Mouse (Mus musculus): Measurements from ENCODE around the gene Myh1. TPM values are rescaled to one million over a fixed set of nuclear protein-coding genes. Genes with fewer than 3 reads are reported as not detected.

The Myh1 gene
- polyA plus RNA-seq, 1 experiment from 2014 or later: 0.75 TPM

GRCm38 (mm10) chr11:67172439-67172838 is 27.4 kb upstream of the Myh1 start:
- no peaks in the 10 kb centered on the region for H3K4me1 ChIP-seq
- 77% methylated on average over 2 of the region's 2 CpGs for WGBS
- H3K4me3 ChIP-seq (replicated peaks): no peak overlapping the region
- H3K36me3 ChIP-seq: no peaks in the 10 kb centered on the region
- no peaks in the 10 kb centered on the region for H3K27me3 ChIP-seq
- ATAC-seq (ENCODE audit: insufficient number of reproducible peaks, low FRiP score, low TSS enrichment, low read depth): no peak
- H3K9ac ChIP-seq: no peak overlapping the region
- no peak overlapping the region for H3K4me2 ChIP-seq (replicated peaks)
- H3K9me3 ChIP-seq (replicated peaks): no peaks in the 10 kb centered on the region
- no peak overlapping the region for H3K27ac ChIP-seq (replicated peaks)

- Histone ChIP-seq H3K9me3 (replicated peaks) (no peaks in the 10 kb centered on the region), H3K4me1 (no peaks in the 10 kb centered on the region), H3K36me3 (no peaks in the 10 kb centered on the region), H3K4me2 (replicated peaks) (no peak overlapping the region), H3K4me3 (replicated peaks) (no peak overlapping the region), H3K27me3 (no peaks in the 10 kb centered on the region), H3K27ac (replicated peaks) (no peak overlapping the region), H3K9ac (no peak overlapping the region)
- ATAC-seq (ENCODE audit: insufficient number of reproducible peaks, low FRiP score, low TSS enrichment, low read depth): no peak
- 70% methylated on average over 5 of the region's 5 CpGs for WGBS
These were observed 23.5 kb upstream of the Myh1 start for GRCm38 (mm10) chr11:67176376-67176775.

- 79% methylated on average over 10 of the region's 10 CpGs for WGBS
- no peaks in the 10 kb centered on the region for H3K4me1 ChIP-seq
- H3K4me2 ChIP-seq (replicated peaks): no peak overlapping the region
- no peaks in the 10 kb centered on the region for H3K9me3 ChIP-seq (replicated peaks)
- H3K27ac ChIP-seq (replicated peaks): no peak overlapping the region
- H3K27me3 ChIP-seq: no peaks in the 10 kb centered on the region
- no peak overlapping the region for H3K4me3 ChIP-seq (replicated peaks)
- H3K9ac ChIP-seq: no peak overlapping the region
- no peak for ATAC-seq (ENCODE audit: insufficient number of reproducible peaks, low FRiP score, low TSS enrichment, low read depth)
- no peaks in the 10 kb centered on the region for H3K36me3 ChIP-seq
These were observed 9.5 kb upstream of the Myh1 start for GRCm38 (mm10) chr11:67190316-67190715.

GRCm38 (mm10) chr11:67190814-67191213 is 9.0 kb upstream of the Myh1 start:
- no peak overlapping the region for H3K4me2 ChIP-seq (replicated peaks)
- no peaks in the 10 kb centered on the region for H3K27me3 ChIP-seq
- ATAC-seq (ENCODE audit: insufficient number of reproducible peaks, low FRiP score, low TSS enrichment, low read depth): no peak
- no peak overlapping the region for H3K4me3 ChIP-seq (replicated peaks)
- no peaks in the 10 kb centered on the region for H3K9me3 ChIP-seq (replicated peaks)
- 75% methylated on average over 2 of the region's 2 CpGs for WGBS
- H3K4me1 ChIP-seq: no peaks in the 10 kb centered on the region
- no peak overlapping the region for H3K27ac ChIP-seq (replicated peaks)
- H3K9ac ChIP-seq: no peak overlapping the region
- no peaks in the 10 kb centered on the region for H3K36me3 ChIP-seq

- Histone ChIP-seq H3K27me3 (no peaks in the 10 kb centered on the region), H3K36me3 (no peaks in the 10 kb centered on the region), H3K4me3 (replicated peaks) (no peak overlapping the region), H3K27ac (replicated peaks) (no peak overlapping the region), H3K4me2 (replicated peaks) (no peak overlapping the region), H3K4me1 (no peaks in the 10 kb centered on the region), H3K9me3 (replicated peaks) (no peaks in the 10 kb centered on the region), H3K9ac (no peak overlapping the region)
- ATAC-seq (ENCODE audit: insufficient number of reproducible peaks, low FRiP score, low TSS enrichment, low read depth): no peak
- WGBS: 87% methylated on average over 14 of the region's 14 CpGs
These were observed 8.4 kb upstream of the Myh1 start for GRCm38 (mm10) chr11:67191496-67191895.

- H3K27me3 ChIP-seq: no peaks in the 10 kb centered on the region
- no peaks in the 10 kb centered on the region for H3K36me3 ChIP-seq
- H3K9ac ChIP-seq: no peak overlapping the region
- H3K27ac ChIP-seq (replicated peaks): no peak overlapping the region
- no peak for ATAC-seq (ENCODE audit: insufficient number of reproducible peaks, low FRiP score, low TSS enrichment, low read depth)
- no peak overlapping the region for H3K4me2 ChIP-seq (replicated peaks)
- 44% methylated on average over 1 of the region's 1 CpGs for WGBS
- no peaks in the 10 kb centered on the region for H3K4me1 ChIP-seq
- no peaks in the 10 kb centered on the region for H3K9me3 ChIP-seq (replicated peaks)
- no peak overlapping the region for H3K4me3 ChIP-seq (replicated peaks)
These were observed 531 bp upstream of the Myh1 start for GRCm38 (mm10) chr11:67199321-67199720.

GRCm38 (mm10) chr11:67204766-67205165 is 4.9 kb downstream of the Myh1 start:
- Histone ChIP-seq H3K4me2 (replicated peaks) (no peak overlapping the region), H3K27me3 (no peaks in the 10 kb centered on the region), H3K36me3 (no peaks in the 10 kb centered on the region), H3K9ac (no peak overlapping the region), H3K9me3 (replicated peaks) (no peaks in the 10 kb centered on the region), H3K27ac (replicated peaks) (no peak overlapping the region), H3K4me1 (no peaks in the 10 kb centered on the region), H3K4me3 (replicated peaks) (no peak overlapping the region)
- no peak for ATAC-seq (ENCODE audit: insufficient number of reproducible peaks, low FRiP score, low TSS enrichment, low read depth)
- 59% methylated on average over 3 of the region's 3 CpGs for WGBS

GRCm38 (mm10) chr11:67221803-67222202 is 22.0 kb downstream of the Myh1 start:
- no peak overlapping the region for H3K27ac ChIP-seq (replicated peaks)
- no peak for ATAC-seq (ENCODE audit: insufficient number of reproducible peaks, low FRiP score, low TSS enrichment, low read depth)
- WGBS: 90% methylated on average over 8 of the region's 8 CpGs
- no peaks in the 10 kb centered on the region for H3K4me1 ChIP-seq
- no peaks in the 10 kb centered on the region for H3K9me3 ChIP-seq (replicated peaks)
- H3K9ac ChIP-seq: no peak overlapping the region
- no peak overlapping the region for H3K4me2 ChIP-seq (replicated peaks)
- no peaks in the 10 kb centered on the region for H3K36me3 ChIP-seq
- no peaks in the 10 kb centered on the region for H3K27me3 ChIP-seq
- no peak overlapping the region for H3K4me3 ChIP-seq (replicated peaks)

GRCm38 (mm10) chr11:67224466-67224865 is 24.6 kb downstream of the Myh1 start:
- Histone ChIP-seq H3K27me3 (no peaks in the 10 kb centered on the region), H3K27ac (replicated peaks) (no peak overlapping the region), H3K4me1 (no peaks in the 10 kb centered on the region), H3K36me3 (no peaks in the 10 kb centered on the region), H3K9me3 (replicated peaks) (no peaks in the 10 kb centered on the region), H3K4me3 (replicated peaks) (no peak overlapping the region), H3K4me2 (replicated peaks) (no peak overlapping the region), H3K9ac (no peak overlapping the region)
- no peak for ATAC-seq (ENCODE audit: insufficient number of reproducible peaks, low FRiP score, low TSS enrichment, low read depth)
- 70% methylated on average over 3 of the region's 3 CpGs for WGBS

- H3K27ac ChIP-seq (replicated peaks): no peak overlapping the region
- H3K9ac ChIP-seq: no peak overlapping the region
- H3K27me3 ChIP-seq: no peaks in the 10 kb centered on the region
- no peaks in the 10 kb centered on the region for H3K9me3 ChIP-seq (replicated peaks)
- H3K4me3 ChIP-seq (replicated peaks): no peak overlapping the region
- ATAC-seq (ENCODE audit: insufficient number of reproducible peaks, low FRiP score, low TSS enrichment, low read depth): no peak
- H3K4me2 ChIP-seq (replicated peaks): no peak overlapping the region
- H3K4me1 ChIP-seq: no peaks in the 10 kb centered on the region
- no peaks in the 10 kb centered on the region for H3K36me3 ChIP-seq
- 81% methylated on average over 3 of the region's 3 CpGs for WGBS
These were observed 28.9 kb downstream of the Myh1 start for GRCm38 (mm10) chr11:67228731-67229130.

GRCm38 (mm10) chr11:67229166-67229565 is 29.3 kb downstream of the Myh1 start:
- Histone ChIP-seq H3K27me3 (no peaks in the 10 kb centered on the region), H3K9me3 (replicated peaks) (no peaks in the 10 kb centered on the region), H3K4me3 (replicated peaks) (no peak overlapping the region), H3K36me3 (no peaks in the 10 kb centered on the region), H3K27ac (replicated peaks) (no peak overlapping the region), H3K4me2 (replicated peaks) (no peak overlapping the region), H3K9ac (no peak overlapping the region), H3K4me1 (no peaks in the 10 kb centered on the region)
- WGBS: 80% methylated on average over 5 of the region's 5 CpGs
- no peak for ATAC-seq (ENCODE audit: insufficient number of reproducible peaks, low FRiP score, low TSS enrichment, low read depth)

- WGBS: 74% methylated on average over 2 of the region's 2 CpGs
- H3K4me3 ChIP-seq (replicated peaks): no peak overlapping the region
- ATAC-seq (ENCODE audit: insufficient number of reproducible peaks, low FRiP score, low TSS enrichment, low read depth): no peak
- H3K9ac ChIP-seq: no peak overlapping the region
- no peaks in the 10 kb centered on the region for H3K36me3 ChIP-seq
- no peaks in the 10 kb centered on the region for H3K27me3 ChIP-seq
- H3K27ac ChIP-seq (replicated peaks): no peak overlapping the region
- H3K4me2 ChIP-seq (replicated peaks): no peak overlapping the region
- H3K4me1 ChIP-seq: no peaks in the 10 kb centered on the region
- no peaks in the 10 kb centered on the region for H3K9me3 ChIP-seq (replicated peaks)
These were observed 30.1 kb downstream of the Myh1 start for GRCm38 (mm10) chr11:67229946-67230345.
